Mouse (Mus musculus): ENCODE measurements around the gene Hcn3.

- TF ChIP-seq POLR2A (IDR thresholded peaks at IDR 0.05; ENCODE audit: borderline replicate concordance, low read depth, low read length) (no peak), CTCF (IDR thresholded peaks at IDR 0.05; ENCODE audit: low read depth, low read length) (no peak)
Observed at GRCm38 (mm10) chr3:89148567-89148966, 11.4 kb downstream of the Hcn3 start.
